Mouse (Mus musculus) midbrain, postnatal 0 days (tissue): ENCODE results near the gene Dnaaf5. TPM values are rescaled to one million over a fixed set of nuclear protein-coding genes. Genes with fewer than 3 reads are reported as not detected.

Experiments used
- ATAC-seq: fragments of 200-750 bp; cut with Nextera tagmentation; 2 replicates; pipeline ENCODE4 v1.8.0; 2017; ENCODE audit warnings: moderate number of reproducible peaks, mild to moderate bottlenecking, moderate TSS enrichment, moderate library complexity; ENCODE audit not compliant: low FRiP score
- DNase-seq: peaks from one replicate; pipeline ENCODE4 v3.0.0-alpha.2; 2015; ENCODE audit warnings: low spot score
- H3K27ac ChIP-seq: fragments of 300-500 bp; sonication (generic); 2 replicates; pipeline ENCODE4 v1.5.1; 2014; ENCODE audit warnings: low read depth, mild to moderate bottlenecking, low read length, mixed read lengths
- H3K27me3 ChIP-seq: fragments of 300-500 bp; sonication (generic); 2 replicates; pipeline ENCODE4 v1.6.1; 2014; ENCODE audit warnings: low read length, control low read depth, mixed read lengths; ENCODE audit not compliant: insufficient read depth
- H3K36me3 ChIP-seq: fragments of 300-500 bp; sonication (generic); 2 replicates; pipeline ENCODE4 v1.6.1; 2014; ENCODE audit warnings: low read length, control low read depth, mixed read lengths; ENCODE audit not compliant: insufficient read depth
- H3K4me1 ChIP-seq: fragments of 300-500 bp; sonication (generic); 2 replicates; pipeline ENCODE4 v1.6.1; 2014; ENCODE audit warnings: mild to moderate bottlenecking, control low read depth, antibody characterized with exemption, low read length, mixed read lengths; ENCODE audit not compliant: insufficient read depth
- H3K4me2 ChIP-seq: fragments of 300-500 bp; sonication (generic); 2 replicates; pipeline ENCODE4 v1.6.1; 2014; ENCODE audit warnings: low read depth, mild to moderate bottlenecking, low read length, mixed read lengths; ENCODE audit not compliant: poor library complexity, severe bottlenecking
- H3K4me3 ChIP-seq: fragments of 300-500 bp; sonication (generic); 2 replicates; pipeline ENCODE4 v1.5.1; 2014; ENCODE audit warnings: low read depth, mild to moderate bottlenecking, low read length, moderate library complexity
- H3K9ac ChIP-seq: fragments of 300-500 bp; sonication (generic); replicated peaks from 2 replicates; pipeline ENCODE4 v1.6.1; 2014; ENCODE audit warnings: mild to moderate bottlenecking, low read length, moderate library complexity, mixed read lengths; ENCODE audit not compliant: poor library complexity, severe bottlenecking
- H3K9me3 ChIP-seq: fragments of 300-500 bp; sonication (generic); 2 replicates; pipeline ENCODE4 v1.6.1; 2016; ENCODE audit warnings: low read length, control low read depth
- CTCF ChIP-seq: IDR thresholded peaks from 2 replicates; pipeline ENCODE4 v1.5.1; 2016; ENCODE audit warnings: antibody characterized with exemption, mild to moderate bottlenecking
- WGBS: fragments of 180-500 bp; shearing (Covaris S2); extraction: QIAGEN DNeasy Blood & Tissue Kit; methylation state at CpG from one replicate; pipeline ENCODE4 v1.1.7; 2014; 5-methylcytosine and 5-hydroxymethylcytosine counted together
- polyA plus RNA-seq: library from polyadenylated mRNA; unstranded; fragments of >200 nt; fragmentation: Nextera tagmentation; extraction: Ambion mirVana; gene quantifications from 2 replicates; pipeline ENCODE4 v1.2.1, GENCODE M21; 2015
- total RNA-seq: library from RNA; depleted of rRNA; stranded (reverse); fragments of >200 nt; gene quantifications from 2 replicates; pipeline ENCODE4 v1.2.3, GENCODE M21; 2014

The Dnaaf5 gene
- total and polyA plus RNA-seq, 2 experiments from 2014 or later, result 2.9 to 14.0 TPM

- Histone ChIP-seq H3K4me1 (no peaks in the 10 kb centered on the region), H3K4me2 (no peak overlapping the region), H3K27ac (no peak overlapping the region), H3K9me3 (no peaks in the 10 kb centered on the region), H3K4me3 (no peak overlapping the region), H3K36me3 (peaks cover 28% of the 10 kb centered on the region), H3K27me3 (no peaks in the 10 kb centered on the region), H3K9ac (no peak overlapping the region)
- WGBS, result 26% methylated on average over 10 of the region's 10 CpGs
- peak; percentile 81 for ATAC-seq
- DNase-seq, result peak; percentile 76
- TF ChIP-seq CTCF, result no peak
These were observed 24.8 kb downstream of the Dnaaf5 start for GRCm38 (mm10) chr5:139174556-139175547.

- no peak overlapping the region for H3K4me3 ChIP-seq
- TF ChIP-seq CTCF, result peak; percentile 95
- H3K27ac ChIP-seq, result no peak overlapping the region
- ATAC-seq (peak; percentile 68; the same call in 1 of the 2 replicates), DNase-seq (peak; percentile 85)
- no peaks in the 10 kb centered on the region for H3K9me3 ChIP-seq
- 29% methylated on average over 11 of the region's 11 CpGs for WGBS
- no peaks in the 10 kb centered on the region for H3K4me1 ChIP-seq
- H3K4me2 ChIP-seq, result no peak overlapping the region
- H3K36me3 ChIP-seq, result peaks cover 52% of the 10 kb centered on the region
- no peaks in the 10 kb centered on the region for H3K27me3 ChIP-seq
- no peak overlapping the region for H3K9ac ChIP-seq
These were observed 29.0 kb downstream of the Dnaaf5 start for GRCm38 (mm10) chr5:139178895-139179631.

DNA sequence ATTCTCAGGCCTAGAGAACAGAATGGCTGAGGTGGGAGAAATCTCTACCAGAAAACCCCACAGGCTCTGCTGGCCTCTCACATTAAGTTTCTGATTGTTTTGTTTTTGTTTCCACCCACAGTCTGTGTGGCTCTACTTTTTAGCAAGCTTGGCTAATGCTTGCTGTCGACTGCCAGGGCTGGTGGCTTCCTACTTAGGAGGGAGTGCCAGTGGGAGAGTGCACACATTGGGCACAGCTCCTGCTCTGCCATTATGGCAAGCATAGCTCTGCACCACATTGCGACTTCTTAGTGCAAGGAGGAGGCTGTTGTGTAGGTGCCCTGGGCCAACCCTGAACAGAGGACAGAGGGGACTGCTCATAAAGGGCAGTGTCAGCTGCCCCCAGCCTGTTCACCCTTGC lies 33.1 kb downstream of the Dnaaf5 start:
- H3K27ac ChIP-seq, result no peak overlapping the region
- H3K4me1 ChIP-seq, result no peaks in the 10 kb centered on the region
- ATAC-seq (no peak), DNase-seq (no peak)
- TF ChIP-seq CTCF, result no peak
- no peak overlapping the region for H3K4me3 ChIP-seq
- H3K27me3 ChIP-seq, result no peaks in the 10 kb centered on the region
- H3K9ac ChIP-seq, result no peak overlapping the region
- H3K9me3 ChIP-seq, result no peaks in the 10 kb centered on the region
- no peak overlapping the region for H3K4me2 ChIP-seq
- H3K36me3 ChIP-seq, result peaks cover 68% of the 10 kb centered on the region
- WGBS, result 94% methylated on average over 2 of the region's 2 CpGs

DNA sequence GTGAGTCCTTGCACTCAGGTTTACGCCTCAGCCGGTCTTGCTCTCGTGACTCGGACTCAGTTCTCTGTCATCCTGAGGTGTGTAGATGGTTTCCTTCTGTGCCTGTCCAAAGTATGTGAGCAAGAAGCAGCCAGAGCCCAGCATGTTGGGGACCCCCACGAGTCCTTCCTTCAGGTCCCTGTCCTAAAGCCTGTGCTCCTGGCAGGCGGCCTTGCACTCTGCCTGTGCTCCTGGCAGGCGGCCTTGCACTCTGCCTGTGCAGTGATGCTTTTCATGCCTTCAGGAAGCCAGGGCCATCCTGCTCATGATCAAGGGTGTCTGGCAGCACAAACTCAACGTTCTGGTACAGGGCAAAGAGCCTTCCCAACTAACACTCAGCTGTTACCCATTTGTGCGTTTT lies 33.6 kb downstream of the Dnaaf5 start:
- Histone ChIP-seq H3K9ac (no peak overlapping the region), H3K4me1 (no peaks in the 10 kb centered on the region), H3K36me3 (peaks cover 65% of the 10 kb centered on the region), H3K4me3 (no peak overlapping the region), H3K27ac (no peak overlapping the region), H3K4me2 (no peak overlapping the region), H3K9me3 (no peaks in the 10 kb centered on the region), H3K27me3 (no peaks in the 10 kb centered on the region)
- ATAC-seq (no peak), DNase-seq (no peak)
- WGBS, result 94% methylated on average over 9 of the region's 9 CpGs
- TF ChIP-seq CTCF, result no peak

- Histone ChIP-seq H3K4me2 (no peak overlapping the region), H3K4me1 (no peaks in the 10 kb centered on the region), H3K27me3 (no peaks in the 10 kb centered on the region)
These were observed 34.9 kb downstream of the Dnaaf5 start for GRCm38 (mm10) chr5:139184897-139185296.

GRCm38 (mm10) chr5:139189726-139190125 lies 39.7 kb downstream of the Dnaaf5 start:
- ATAC-seq (no peak), DNase-seq (no peak)
- no peak for TF ChIP-seq CTCF
- H3K27ac ChIP-seq, result no peak overlapping the region
- no peaks in the 10 kb centered on the region for H3K4me1 ChIP-seq
- H3K36me3 ChIP-seq, result peaks cover 17% of the 10 kb centered on the region
- no peaks in the 10 kb centered on the region for H3K27me3 ChIP-seq
- WGBS, result 94% methylated on average over 5 of the region's 5 CpGs
- H3K9me3 ChIP-seq, result no peaks in the 10 kb centered on the region
- no peak overlapping the region for H3K4me3 ChIP-seq
- H3K9ac ChIP-seq, result no peak overlapping the region
- no peak overlapping the region for H3K4me2 ChIP-seq

More at GRCm38 (mm10) chr5:139184897-139185296, 34.9 kb downstream of the Dnaaf5 start:
- H3K9me3 ChIP-seq, result no peaks in the 10 kb centered on the region
- no peak overlapping the region for H3K4me3 ChIP-seq
- H3K9ac ChIP-seq, result no peak overlapping the region
- no peak overlapping the region for H3K27ac ChIP-seq
- no peak for DNase-seq
- TF ChIP-seq CTCF, result no peak
- ATAC-seq, result no peak
- H3K36me3 ChIP-seq, result peaks cover 62% of the 10 kb centered on the region
- 85% methylated on average over 4 of the region's 4 CpGs for WGBS
